Comparison of ENCODE assay signal across 25 mouse cellular contexts in the genomic region with DNA sequence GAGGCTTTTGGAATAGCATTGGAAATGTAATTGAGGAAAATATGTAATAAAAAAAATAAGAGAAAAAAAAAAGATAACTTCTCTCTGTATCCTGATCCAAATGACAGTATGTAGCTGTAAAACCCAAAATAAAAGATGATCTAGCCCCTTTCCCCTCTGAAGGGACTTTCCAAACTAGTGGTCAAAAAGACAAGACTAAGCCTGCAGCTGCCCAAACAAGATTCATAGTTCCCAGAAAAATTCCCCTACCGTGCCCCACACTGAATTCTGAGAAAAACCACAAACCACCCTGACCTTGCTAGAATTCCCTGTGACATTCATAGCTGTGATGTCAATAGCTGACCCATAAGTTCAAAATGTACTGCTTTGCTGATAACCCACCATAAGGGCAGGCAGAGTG.
"Had no signal": no experiment of that assay in that cellular context is flagged by ENCODE, and none has a peak within 500 bp of the region (broad histone marks: within the 10 kb centered on the region; RNA-seq: fewer than 3 reads in every experiment).

No protein-coding gene starts in this region.

- H3K4me3 ChIP-seq: gastrocnemius, adult 2 months; heart, embryonic 10.5 days; heart, embryonic 12.5 days; hindbrain, embryonic 10.5 days; hindbrain, embryonic 12.5 days; intestine, embryonic 15.5 days; layer of hippocampus, adult 2 months; limb, embryonic 13.5 days; limb, embryonic 15.5 days; liver, embryonic 12.5 days had no signal

- ATAC-seq: hindbrain, embryonic 16.5 days; inflammation-experienced regulatory T-cells, adult 6 months; intestine, embryonic 15.5 days; intestine, postnatal 0 days; liver, embryonic 12.5 days had no signal

- H3K9ac ChIP-seq: heart, embryonic 12.5 days; hindbrain, embryonic 12.5 days; hindbrain, embryonic 14.5 days; intestine, embryonic 15.5 days; limb, embryonic 13.5 days; limb, embryonic 15.5 days; liver, embryonic 12.5 days had no signal

- H3K36me3 ChIP-seq: heart, embryonic 10.5 days; heart, embryonic 12.5 days; hindbrain, embryonic 10.5 days; hindbrain, embryonic 12.5 days; intestine, embryonic 15.5 days; limb, embryonic 13.5 days; limb, embryonic 15.5 days; liver, embryonic 12.5 days had no signal

- H3K27ac ChIP-seq: gastrocnemius, adult 2 months; heart, embryonic 10.5 days; hindbrain, embryonic 10.5 days; hindbrain, embryonic 12.5 days; hindbrain, embryonic 14.5 days; intestine, embryonic 15.5 days; layer of hippocampus, adult 2 months; limb, embryonic 13.5 days; limb, embryonic 15.5 days; liver, embryonic 12.5 days had no signal

- H3K4me2 ChIP-seq: heart, embryonic 12.5 days; hindbrain, embryonic 12.5 days; hindbrain, embryonic 14.5 days; intestine, embryonic 15.5 days; limb, embryonic 13.5 days; limb, embryonic 15.5 days; liver, embryonic 12.5 days had no signal

- H3K9me3 ChIP-seq: heart, embryonic 10.5 days; heart, embryonic 12.5 days; hindbrain, embryonic 10.5 days; hindbrain, embryonic 12.5 days; intestine, embryonic 15.5 days; limb, embryonic 13.5 days; limb, embryonic 15.5 days; liver, embryonic 12.5 days had no signal

- H3K4me1 ChIP-seq: heart, embryonic 10.5 days; heart, embryonic 12.5 days; hindbrain, embryonic 10.5 days; hindbrain, embryonic 12.5 days; intestine, embryonic 15.5 days; limb, embryonic 13.5 days; limb, embryonic 15.5 days; liver, embryonic 12.5 days had no signal

- DNase-seq: gastrocnemius, adult 2 months; gastrocnemius, postnatal 10 days; gastrocnemius, postnatal 25 days; heart, adult 18-20 months; heart, postnatal 10 days; heart, postnatal 4 days; kidney, adult 18-20 months; kidney, adult 8-10 months; kidney, postnatal 10 days; kidney, postnatal 25 days; layer of hippocampus, postnatal 36 days; left cerebral cortex, postnatal 4 days had no signal

- H3K27me3 ChIP-seq: heart, embryonic 12.5 days; hindbrain, embryonic 12.5 days; intestine, embryonic 15.5 days; limb, embryonic 13.5 days; limb, embryonic 15.5 days; liver, embryonic 12.5 days had no signal
